In genomic region chr10:115713896-115714295, GRCm38 (mm10) we compare ENCODE assay signal across 10 mouse cellular contexts.
DNase-seq lines count a peak whose midpoint lies in the region; ATAC-seq and TF ChIP-seq lines count a peak whose summit lies in the region.
"Had no signal": no experiment of that assay in that cellular context is flagged by ENCODE, and none has a peak within 500 bp of the region (broad histone marks: within the 10 kb centered on the region; RNA-seq: fewer than 3 reads in every experiment).

No protein-coding gene starts in this region.

- no peak overlapping the region for H3K4me2 ChIP-seq in intestine, postnatal 0 days (replicated peaks; ENCODE audit: low read depth)
- no peak overlapping the region for H3K4me2 ChIP-seq in intestine, embryonic 16.5 days (ENCODE audit: low read depth, low read length)
- H3K4me2 ChIP-seq in heart, postnatal 0 days (ENCODE audit: low read depth, low read length), result no peak overlapping the region
- H3K4me2 ChIP-seq: limb, embryonic 13.5 days had no signal

- H3K36me3 ChIP-seq in intestine, postnatal 0 days (ENCODE audit: control insufficient read depth, insufficient read depth), result no peaks in the 10 kb centered on the region
- no peaks in the 10 kb centered on the region for H3K36me3 ChIP-seq in intestine, embryonic 16.5 days (ENCODE audit: control insufficient read depth, insufficient read depth, low read length)
- no peaks in the 10 kb centered on the region for H3K36me3 ChIP-seq in heart, postnatal 0 days (replicated peaks; ENCODE audit: control insufficient read depth, insufficient read depth, low read length)
- H3K36me3 ChIP-seq: limb, embryonic 13.5 days had no signal

- no peaks in the 10 kb centered on the region for H3K27me3 ChIP-seq in intestine, postnatal 0 days (replicated peaks; ENCODE audit: control insufficient read depth, insufficient read depth, low read length)
- no peaks in the 10 kb centered on the region for H3K27me3 ChIP-seq in intestine, embryonic 16.5 days (replicated peaks; ENCODE audit: control insufficient read depth, insufficient read depth, low read length)
- H3K27me3 ChIP-seq in heart, postnatal 0 days (ENCODE audit: control insufficient read depth, insufficient read depth, low read length), result no peaks in the 10 kb centered on the region
- H3K27me3 ChIP-seq: limb, embryonic 13.5 days had no signal

- H3K9me3 ChIP-seq in intestine, postnatal 0 days (ENCODE audit: control insufficient read depth), result no peaks in the 10 kb centered on the region
- H3K9me3 ChIP-seq in intestine, embryonic 16.5 days (ENCODE audit: control insufficient read depth, low read length), result no peaks in the 10 kb centered on the region
- no peaks in the 10 kb centered on the region for H3K9me3 ChIP-seq in heart, postnatal 0 days (replicated peaks; ENCODE audit: control insufficient read depth, low read length)
- H3K9me3 ChIP-seq: limb, embryonic 13.5 days had no signal

- DNase-seq in adipocyte (ENCODE audit: low spot score), result peak; percentile 3
- no peak for DNase-seq in heart, postnatal 0 days (ENCODE audit: low spot score)
- peak; percentile 67 for DNase-seq in lung, postnatal 14 days
- DNase-seq in spleen, postnatal 14 days (ENCODE audit: low spot score in 2 of 2), result no peak
- no peak for DNase-seq in left cerebral cortex, adult 18-20 months (ENCODE audit: low spot score in 2 of 2)
- no peak for DNase-seq in thymus, postnatal 25 days
- DNase-seq: cerebellum, adult 9-10 months had no signal

- no peaks in the 10 kb centered on the region for H3K4me1 ChIP-seq in intestine, postnatal 0 days (replicated peaks; ENCODE audit: control insufficient read depth, insufficient read depth, low read length)
- H3K4me1 ChIP-seq in intestine, embryonic 16.5 days (ENCODE audit: control insufficient read depth, insufficient read depth, low read length), result no peaks in the 10 kb centered on the region
- H3K4me1 ChIP-seq in heart, postnatal 0 days (ENCODE audit: control insufficient read depth, insufficient read depth), result no peaks in the 10 kb centered on the region

- 43% methylated on average over 6 of the region's 6 CpGs for WGBS in intestine, postnatal 0 days
- 45% methylated on average over 6 of the region's 6 CpGs for WGBS in intestine, embryonic 16.5 days
- 28% methylated on average over 6 of the region's 6 CpGs for WGBS in heart, postnatal 0 days

- no peak overlapping the region for H3K27ac ChIP-seq in intestine, postnatal 0 days (ENCODE audit: low read depth, low read length)
- no peak overlapping the region for H3K27ac ChIP-seq in intestine, embryonic 16.5 days (ENCODE audit: low read length)
- no peak overlapping the region for H3K27ac ChIP-seq in heart, postnatal 0 days (ENCODE audit: low read depth)
- H3K27ac ChIP-seq: limb, embryonic 13.5 days had no signal

- TF ChIP-seq EP300 in heart, postnatal 0 days (IDR thresholded peaks at IDR 0.05; ENCODE audit: low read depth), result no peak

- no peak for ATAC-seq in intestine, postnatal 0 days
- ATAC-seq in intestine, embryonic 16.5 days, result no peak
- no peak for ATAC-seq in heart, postnatal 0 days (ENCODE audit: insufficient read depth, low read depth)

- H3K4me3 ChIP-seq in intestine, postnatal 0 days (ENCODE audit: low read depth, low read length), result no peak overlapping the region
- H3K4me3 ChIP-seq in intestine, embryonic 16.5 days (ENCODE audit: low read length), result no peak overlapping the region
- no peak overlapping the region for H3K4me3 ChIP-seq in heart, postnatal 0 days (ENCODE audit: low read depth, low read length)
- H3K4me3 ChIP-seq: limb, embryonic 13.5 days had no signal

- peak; percentile 68 for TF ChIP-seq CTCF in intestine, postnatal 0 days (IDR thresholded peaks at IDR 0.05; ENCODE audit: low read depth)
- TF ChIP-seq CTCF in heart, postnatal 0 days (IDR thresholded peaks at IDR 0.05; ENCODE audit: low read depth), result peak; percentile 28; the same call in 1 of the 2 replicates

- no peak overlapping the region for H3K9ac ChIP-seq in intestine, postnatal 0 days (ENCODE audit: low read depth, low read length)
- no peak overlapping the region for H3K9ac ChIP-seq in intestine, embryonic 16.5 days (ENCODE audit: low read depth, low read length)
- no peak overlapping the region for H3K9ac ChIP-seq in heart, postnatal 0 days (replicated peaks; ENCODE audit: low read depth, low read length)
- H3K9ac ChIP-seq: limb, embryonic 13.5 days had no signal

Comparison
In these comparisons a context has a peak if more than half of its experiments do, and no peak if none do; other contexts are left out.
1. DNase-seq: peak in adipocyte (single experiment) and lung, postnatal 14 days (single experiment); none in heart, postnatal 0 days (single experiment), spleen, postnatal 14 days (0 of 2), left cerebral cortex, adult 18-20 months (0 of 2) and thymus, postnatal 25 days (single experiment).